Mouse (Mus musculus): ENCODE results near the gene Gm17584.
"Not testable (repeated sequence)": the region's sequence is repeated elsewhere in the genome, so short reads cannot be mapped to it uniquely, and the experiment has no call there.

The Gm17584 gene

DNA sequence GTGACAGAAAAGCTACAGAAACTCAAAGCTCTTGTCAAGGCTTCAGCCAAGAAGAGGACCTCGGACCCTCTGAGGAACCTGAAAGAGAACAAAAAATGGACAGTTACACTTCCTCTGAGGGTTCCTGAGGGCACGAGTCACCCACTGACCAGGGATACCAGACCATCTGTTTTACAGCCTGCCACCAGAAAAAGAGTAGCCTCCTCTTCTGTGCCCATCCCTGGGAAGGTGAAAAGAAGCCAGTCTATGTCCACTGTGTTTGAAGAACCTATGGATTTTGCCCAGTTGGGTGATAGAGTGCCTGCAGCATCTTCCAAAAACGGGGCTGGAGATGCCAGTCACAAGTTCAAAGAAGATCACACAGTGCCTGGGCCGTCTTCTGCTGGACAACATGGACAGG lies at the start of gene Gm17584:
TSS of gene Gm17584 (plus strand) at position 301 of the 400 bp plus-strand sequence.
- DNase-seq: not testable (repeated sequence)
